Mouse (Mus musculus): ENCODE measurements around the gene Gm17349.

DNA sequence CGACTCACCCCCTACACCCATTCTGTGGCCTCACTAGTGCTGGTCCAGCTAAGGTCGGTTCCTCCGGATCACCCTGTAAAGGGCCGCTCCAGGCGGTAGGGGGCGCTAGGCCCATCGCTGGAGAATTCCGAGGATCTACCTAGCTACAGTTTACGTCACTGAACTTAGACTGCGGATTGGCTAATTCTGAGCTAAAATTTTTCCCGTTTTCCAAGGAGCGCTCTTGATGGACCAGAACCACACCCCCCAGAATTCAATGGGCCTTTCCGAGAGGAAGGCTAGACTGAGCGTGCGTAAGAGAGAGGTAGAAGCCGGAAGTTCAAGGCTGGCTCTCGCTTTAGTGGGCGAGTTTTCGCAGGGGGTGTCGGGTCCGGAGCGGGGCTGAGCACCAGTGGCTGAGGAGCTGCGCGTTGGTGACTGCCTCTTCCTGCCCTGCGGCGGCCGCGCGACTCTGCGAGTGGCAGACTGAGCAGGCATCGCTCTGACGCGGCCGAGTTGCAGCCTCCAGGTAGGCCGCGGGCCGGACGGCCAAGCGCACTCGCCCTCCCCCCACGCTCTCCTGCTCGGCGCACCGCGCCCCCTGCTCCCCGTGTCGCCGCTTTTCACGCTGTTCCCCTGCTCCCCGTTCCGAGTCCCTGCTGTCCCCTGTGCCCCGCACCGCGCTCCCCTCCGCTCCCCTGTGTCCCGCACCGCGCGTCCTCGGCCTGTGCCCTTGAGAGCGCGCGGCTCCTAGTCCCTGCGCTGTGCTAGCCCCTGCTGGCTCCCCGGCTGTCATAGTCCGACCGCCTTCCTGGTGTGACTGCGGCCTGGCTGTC, 20.3 kb upstream of the Gm17349 start, which contains the start of gene Cox14:
- TF ChIP-seq POLR2A (IDR thresholded peaks at IDR 0.05; ENCODE audit: low read depth, low read length), result peak; percentile 80
- TF ChIP-seq CTCF (IDR thresholded peaks at IDR 0.05; ENCODE audit: extremely low read depth, insufficient read length, insufficient replicate concordance, low read depth, low read length), result peak; percentile 97

All from small intestine, adult 2 months (tissue).